Mouse (Mus musculus) kidney, embryonic 16.5 days (tissue): ENCODE data around the gene Amn. TPM values are rescaled to one million over a fixed set of nuclear protein-coding genes. Genes with fewer than 3 reads are reported as not detected.

Experiments
- ATAC-seq: fragments of 200-750 bp; cut with Nextera tagmentation; 2 replicates; pipeline ENCODE4 v1.8.0; 2017; ENCODE audit warnings: moderate TSS enrichment; ENCODE audit not compliant: low FRiP score, low TSS enrichment
- H3K27ac ChIP-seq: fragments of 300-500 bp; sonication (generic); 2 replicates; pipeline ENCODE4 v1.5.1; 2014; ENCODE audit warnings: low read length
- H3K27me3 ChIP-seq: fragments of 300-500 bp; sonication (generic); 2 replicates; pipeline ENCODE4 v1.6.1; 2014; ENCODE audit warnings: low read length, control low read depth, mixed read lengths; ENCODE audit not compliant: insufficient read depth
- H3K36me3 ChIP-seq: fragments of 300-500 bp; sonication (generic); 2 replicates; pipeline ENCODE4 v1.6.1; 2014; ENCODE audit warnings: low read length, control low read depth, mixed read lengths; ENCODE audit not compliant: insufficient read depth
- H3K4me1 ChIP-seq: fragments of 300-500 bp; sonication (generic); 2 replicates; pipeline ENCODE4 v1.6.1; 2014; ENCODE audit warnings: low read length, control low read depth, mixed read lengths; ENCODE audit not compliant: insufficient read depth
- H3K4me2 ChIP-seq: fragments of 300-500 bp; sonication (generic); replicated peaks from 2 replicates; pipeline ENCODE4 v1.6.1; 2014; ENCODE audit warnings: low read depth, low read length
- H3K4me3 ChIP-seq: fragments of 300-500 bp; sonication (generic); 2 replicates; pipeline ENCODE4 v1.5.1; 2014; ENCODE audit warnings: mild to moderate bottlenecking, low read length
- H3K9ac ChIP-seq: fragments of 300-500 bp; sonication (generic); replicated peaks from 2 replicates; pipeline ENCODE4 v1.6.1; 2014; ENCODE audit warnings: low read length
- H3K9me3 ChIP-seq: fragments of 300-500 bp; sonication (generic); 2 replicates; pipeline ENCODE4 v1.6.1; 2016; ENCODE audit warnings: low read length, control low read depth
- WGBS: fragments of 180-500 bp; shearing (Covaris S2); extraction: QIAGEN DNeasy Blood & Tissue Kit; methylation state at CpG from one replicate; pipeline ENCODE4 v1.1.7; 2014; 5-methylcytosine and 5-hydroxymethylcytosine counted together
- polyA plus RNA-seq: library from polyadenylated mRNA; unstranded; fragments of >200 nt; fragmentation: Nextera tagmentation; extraction: Ambion mirVana; gene quantifications from 2 replicates; pipeline ENCODE4 v1.2.1, GENCODE M21; 2015

Gene Amn
- polyA plus RNA-seq, 1 experiment from 2014 or later = 87.7 TPM

- ATAC-seq = peak; percentile 21
- WGBS = 2% methylated on average over 55 of the region's 58 CpGs
- peaks cover 34% of the 10 kb centered on the region for H3K4me1 ChIP-seq
- no peak overlapping the region for H3K27ac ChIP-seq
- peaks cover 69% of the 10 kb centered on the region for H3K27me3 ChIP-seq
- H3K9me3 ChIP-seq = 0 out of 2 replicates have a peak, but pooled peaks cover 6% of the 10 kb centered on the region
- no peaks in the 10 kb centered on the region for H3K36me3 ChIP-seq
- peak overlapping the region; percentile 77 for H3K4me2 ChIP-seq
- H3K4me3 ChIP-seq = peak overlapping the region; percentile 48
- H3K9ac ChIP-seq = peak overlapping the region; percentile 52
Measured at GRCm38 (mm10) chr12:111275150-111275841, 4.4 kb downstream of the Amn start.

GRCm38 (mm10) chr12:111276371-111276770 is 5.5 kb downstream of the Amn start:
- Histone ChIP-seq H3K36me3 (no peaks in the 10 kb centered on the region), H3K27me3 (peaks cover 58% of the 10 kb centered on the region), H3K4me3 (no peak overlapping the region), H3K9ac (no peak overlapping the region), H3K4me1 (peaks cover 28% of the 10 kb centered on the region), H3K9me3 (0 out of 2 replicates have a peak, but pooled peaks cover 6% of the 10 kb centered on the region), H3K27ac (no peak overlapping the region), H3K4me2 (no peak overlapping the region)
- ATAC-seq = no peak
- 38% methylated on average over 6 of the region's 6 CpGs for WGBS

GRCm38 (mm10) chr12:111283573-111283972 is 12.7 kb downstream of the Amn start:
- Histone ChIP-seq H3K4me2 (no peak overlapping the region), H3K9ac (no peak overlapping the region), H3K27me3 (no peaks in the 10 kb centered on the region), H3K9me3 (0 out of 2 replicates have a peak, but pooled peaks cover 6% of the 10 kb centered on the region), H3K4me1 (peaks cover 15% of the 10 kb centered on the region), H3K36me3 (no peaks in the 10 kb centered on the region), H3K27ac (no peak overlapping the region), H3K4me3 (no peak overlapping the region)
- WGBS = 77% methylated on average over 4 of the region's 4 CpGs
- no peak for ATAC-seq

GRCm38 (mm10) chr12:111284532-111284931 is 13.6 kb downstream of the Amn start:
- no peaks in the 10 kb centered on the region for H3K27me3 ChIP-seq
- H3K4me1 ChIP-seq = peaks cover 15% of the 10 kb centered on the region
- H3K9ac ChIP-seq = peak overlapping the region; percentile 44; the same call in 1 of the 2 replicates
- ATAC-seq = peak; percentile 67
- peak overlapping the region; percentile 22 for H3K4me3 ChIP-seq
- H3K36me3 ChIP-seq = no peaks in the 10 kb centered on the region
- peak overlapping the region; percentile 38 for H3K4me2 ChIP-seq
- WGBS = 25% methylated on average over 10 of the region's 10 CpGs
- H3K9me3 ChIP-seq = no peaks in the 10 kb centered on the region
- H3K27ac ChIP-seq = no peak overlapping the region

GRCm38 (mm10) chr12:111293025-111293424 is 22.1 kb downstream of the Amn start:
- ATAC-seq = no peak
- no peaks in the 10 kb centered on the region for H3K27me3 ChIP-seq
- H3K4me1 ChIP-seq = no peaks in the 10 kb centered on the region
- WGBS = 96% methylated on average over 12 of the region's 12 CpGs
- no peak overlapping the region for H3K9ac ChIP-seq
- H3K36me3 ChIP-seq = peaks cover 70% of the 10 kb centered on the region
- H3K4me2 ChIP-seq = no peak overlapping the region
- no peak overlapping the region for H3K27ac ChIP-seq
- H3K9me3 ChIP-seq = no peaks in the 10 kb centered on the region
- H3K4me3 ChIP-seq = no peak overlapping the region

GRCm38 (mm10) chr12:111301322-111302017 is 30.6 kb downstream of the Amn start:
- Histone ChIP-seq H3K27me3 (no peaks in the 10 kb centered on the region), H3K9me3 (no peaks in the 10 kb centered on the region), H3K4me2 (no peak overlapping the region), H3K9ac (no peak overlapping the region), H3K36me3 (peaks cover 94% of the 10 kb centered on the region), H3K4me3 (no peak overlapping the region), H3K4me1 (no peaks in the 10 kb centered on the region), H3K27ac (no peak overlapping the region)
- no peak for ATAC-seq
- 94% methylated on average over 27 of the region's 27 CpGs for WGBS

- Histone ChIP-seq H3K9ac (no peak overlapping the region), H3K4me2 (no peak overlapping the region), H3K4me1 (no peaks in the 10 kb centered on the region), H3K36me3 (peaks cover 93% of the 10 kb centered on the region), H3K27me3 (no peaks in the 10 kb centered on the region), H3K4me3 (no peak overlapping the region), H3K9me3 (no peaks in the 10 kb centered on the region), H3K27ac (no peak overlapping the region)
- WGBS = 91% methylated on average over 14 of the region's 14 CpGs
- ATAC-seq = no peak
Measured at GRCm38 (mm10) chr12:111302018-111302345, 31.1 kb downstream of the Amn start.

- WGBS = 72% methylated on average over 8 of the region's 8 CpGs
- ATAC-seq = no peak
- no peaks in the 10 kb centered on the region for H3K9me3 ChIP-seq
Measured at GRCm38 (mm10) chr12:111303702-111304337, 32.9 kb downstream of the Amn start.

GRCm38 (mm10) chr12:111306821-111307220 is 35.9 kb downstream of the Amn start:
- no peak overlapping the region for H3K27ac ChIP-seq
- no peaks in the 10 kb centered on the region for H3K4me1 ChIP-seq
- H3K27me3 ChIP-seq = no peaks in the 10 kb centered on the region
- H3K36me3 ChIP-seq = peaks cover 87% of the 10 kb centered on the region
- no peaks in the 10 kb centered on the region for H3K9me3 ChIP-seq
- no peak overlapping the region for H3K4me2 ChIP-seq
- WGBS = 80% methylated on average over 8 of the region's 8 CpGs
- no peak overlapping the region for H3K9ac ChIP-seq
- ATAC-seq = no peak
- no peak overlapping the region for H3K4me3 ChIP-seq

More at GRCm38 (mm10) chr12:111303702-111304337, 32.9 kb downstream of the Amn start:
- Histone ChIP-seq H3K4me3 (no peak overlapping the region), H3K27me3 (no peaks in the 10 kb centered on the region), H3K36me3 (peaks cover 86% of the 10 kb centered on the region), H3K9ac (no peak overlapping the region), H3K4me1 (no peaks in the 10 kb centered on the region), H3K27ac (no peak overlapping the region), H3K4me2 (no peak overlapping the region)

- Histone ChIP-seq H3K4me3 (no peak overlapping the region), H3K27me3 (no peaks in the 10 kb centered on the region), H3K9me3 (no peaks in the 10 kb centered on the region), H3K36me3 (peaks cover 87% of the 10 kb centered on the region), H3K27ac (no peak overlapping the region), H3K4me2 (no peak overlapping the region), H3K4me1 (no peaks in the 10 kb centered on the region), H3K9ac (no peak overlapping the region)
- 67% methylated on average over 12 of the region's 12 CpGs for WGBS
- ATAC-seq = no peak
Measured at GRCm38 (mm10) chr12:111309256-111309655, 38.4 kb downstream of the Amn start.
